Mouse (Mus musculus) cerebellum, postnatal 4 days (tissue): ENCODE data around the gene Pars2.
A peak's percentile ranks its signal among the peaks of the same experiment; 100 is the strongest.

ENCODE experiments used
- DNase-seq, 2 experiments: peaks; one replicate each; pipeline ENCODE4 v3.0.0; 2022; ENCODE audit warnings: low spot score in 2 of 2, mixed read lengths in 1 of 2

The Pars2 gene

GRCm38 (mm10) chr4:106634086-106634479 lies 16.8 kb upstream of the Pars2 start:
- peak in 1 of 2 experiments; percentile 41 for DNase-seq

- no peak for DNase-seq
Observed at GRCm38 (mm10) chr4:106643483-106644217, 7.2 kb upstream of the Pars2 start.

GRCm38 (mm10) chr4:106644218-106644610 lies 6.7 kb upstream of the Pars2 start:
- no peak for DNase-seq

- DNase-seq, result no peak
Observed at GRCm38 (mm10) chr4:106645797-106646196, 5.1 kb upstream of the Pars2 start.

- no peak for DNase-seq
Observed at GRCm38 (mm10) chr4:106647137-106647536, 3.7 kb upstream of the Pars2 start.

- no peak for DNase-seq
Observed at GRCm38 (mm10) chr4:106652546-106652945, 1.7 kb downstream of the Pars2 start.

- no peak for DNase-seq
Observed at GRCm38 (mm10) chr4:106653051-106653450, 2.2 kb downstream of the Pars2 start.

GRCm38 (mm10) chr4:106655681-106656080 lies 4.8 kb downstream of the Pars2 start:
- no peak for DNase-seq

GRCm38 (mm10) chr4:106663956-106664470 lies 13.1 kb downstream of the Pars2 start:
- no peak for DNase-seq

- no peak for DNase-seq
Observed at GRCm38 (mm10) chr4:106664697-106665096, 13.8 kb downstream of the Pars2 start.

- no peak for DNase-seq
Observed at GRCm38 (mm10) chr4:106665269-106665668, 14.4 kb downstream of the Pars2 start.

- no peak for DNase-seq
Observed at GRCm38 (mm10) chr4:106665673-106666072, 14.8 kb downstream of the Pars2 start.

GRCm38 (mm10) chr4:106666546-106666945 lies 15.7 kb downstream of the Pars2 start:
- DNase-seq, result no peak

GRCm38 (mm10) chr4:106676749-106677148 lies 25.9 kb downstream of the Pars2 start:
- DNase-seq, result no peak

GRCm38 (mm10) chr4:106678442-106679118 lies 27.7 kb downstream of the Pars2 start, which contains the start of gene Ttc4:
Ttc4 (minus strand) TSS chr4:106678944.
- DNase-seq, result peak; percentile 79 to 90

- DNase-seq, result no peak
Observed at GRCm38 (mm10) chr4:106679152-106679551, 28.3 kb downstream of the Pars2 start.

- DNase-seq, result no peak
Observed at GRCm38 (mm10) chr4:106680955-106681354, 30.1 kb downstream of the Pars2 start.

- no peak for DNase-seq
Observed at GRCm38 (mm10) chr4:106688636-106689296, 37.9 kb downstream of the Pars2 start.

- DNase-seq, result no peak
Observed at GRCm38 (mm10) chr4:106693841-106694430, 43.1 kb downstream of the Pars2 start.

- no peak for DNase-seq
Observed at GRCm38 (mm10) chr4:106699989-106700388, 49.1 kb downstream of the Pars2 start.

- DNase-seq, result no peak
Observed at GRCm38 (mm10) chr4:106700798-106701197, 49.9 kb downstream of the Pars2 start.

GRCm38 (mm10) chr4:106703956-106704355 lies 53.1 kb downstream of the Pars2 start:
- DNase-seq, result no peak
